Mouse (Mus musculus): ENCODE measurements around the gene Irs3.
A peak's percentile ranks its signal among the peaks of the same experiment; 100 is the strongest.

Irs3 gene

DNA sequence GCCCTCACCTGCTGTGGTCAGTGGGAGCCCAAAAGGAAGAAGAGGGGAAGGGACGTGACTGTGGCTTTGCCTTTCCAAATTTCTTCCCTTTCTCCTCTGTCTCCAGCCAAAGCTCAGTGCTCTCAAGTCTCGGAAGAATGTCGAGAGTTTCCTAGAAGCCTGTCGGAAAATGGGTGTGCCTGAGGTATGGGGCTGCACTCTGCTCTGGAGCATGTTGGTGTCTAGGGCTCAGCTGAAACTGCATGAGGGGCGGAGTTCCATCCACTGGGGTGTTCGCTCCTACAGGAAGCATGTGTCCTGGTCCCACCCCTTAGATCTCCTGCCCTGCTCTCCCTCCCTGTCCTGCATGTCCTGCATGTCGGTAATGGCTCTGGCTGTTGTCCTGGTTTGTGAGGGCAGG lies 6.0 kb downstream of the Irs3 start:
- H3K4me1 ChIP-seq (replicated peaks; ENCODE audit: low read depth, low read length): peaks cover 99% of the 10 kb centered on the region
- H3K27me3 ChIP-seq (ENCODE audit: insufficient read depth, low read length): peaks cover 12% of the 10 kb centered on the region
- no peaks in the 10 kb centered on the region for H3K9me3 ChIP-seq (ENCODE audit: low read length)
- H3K36me3 ChIP-seq (ENCODE audit: insufficient read depth, low read length): peaks cover 84% of the 10 kb centered on the region
- H3K4me3 ChIP-seq (replicated peaks; ENCODE audit: low read length): peak overlapping the region; percentile 52
- TF ChIP-seq NANOG (IDR thresholded peaks at IDR 0.05; ENCODE audit: borderline replicate concordance, low read length) (no peak), POU5F1 (IDR thresholded peaks at IDR 0.05; ENCODE audit: borderline replicate concordance, low read length) (no peak)

DNA sequence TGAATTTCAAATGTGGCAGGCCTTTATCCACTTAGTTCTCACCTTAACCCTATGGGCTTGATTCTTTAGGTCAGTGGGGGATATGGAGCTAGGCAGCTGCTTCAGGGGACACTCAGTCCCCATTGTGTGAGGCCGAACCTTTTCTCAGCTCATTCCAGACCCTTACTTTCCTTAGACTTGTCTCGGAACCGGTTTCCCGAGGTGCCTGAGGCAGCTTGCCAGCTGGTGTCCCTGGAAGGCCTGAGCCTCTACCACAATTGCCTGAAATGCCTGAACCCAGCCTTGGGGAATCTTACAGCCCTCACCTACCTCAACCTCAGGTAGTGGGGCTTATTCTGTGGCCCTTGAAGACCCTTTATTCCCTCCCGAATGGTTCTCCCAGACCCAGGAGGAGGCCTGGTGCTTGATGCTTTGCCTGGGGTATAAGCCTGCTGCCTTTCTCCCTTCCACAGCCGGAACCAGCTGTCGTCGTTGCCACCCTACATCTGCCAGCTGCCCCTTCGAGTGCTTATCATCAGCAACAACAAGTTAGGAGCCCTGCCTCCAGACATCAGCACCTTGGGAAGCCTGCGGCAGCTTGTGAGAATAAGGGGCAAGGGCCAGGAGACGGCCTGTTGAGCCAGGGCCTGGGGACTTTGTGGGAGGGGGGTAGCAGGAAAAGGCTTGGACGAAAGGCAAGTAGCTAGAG lies 12.0 kb downstream of the Irs3 start:
- Histone ChIP-seq H3K4me3 (replicated peaks; ENCODE audit: low read length) (peak overlapping the region; percentile 99), H3K27me3 (ENCODE audit: insufficient read depth, low read length) (no peaks in the 10 kb centered on the region), H3K9me3 (ENCODE audit: low read length) (no peaks in the 10 kb centered on the region), H3K4me1 (replicated peaks; ENCODE audit: low read depth, low read length) (peaks cover 91% of the 10 kb centered on the region), H3K36me3 (ENCODE audit: insufficient read depth, low read length) (peaks cover 70% of the 10 kb centered on the region)
- TF ChIP-seq NANOG (IDR thresholded peaks at IDR 0.05; ENCODE audit: borderline replicate concordance, low read length) (no peak), POU5F1 (IDR thresholded peaks at IDR 0.05; ENCODE audit: borderline replicate concordance, low read length) (no peak), CTCF (conservative IDR thresholded peaks at IDR 0.05; ENCODE audit: low read length) (no peak)

DNA sequence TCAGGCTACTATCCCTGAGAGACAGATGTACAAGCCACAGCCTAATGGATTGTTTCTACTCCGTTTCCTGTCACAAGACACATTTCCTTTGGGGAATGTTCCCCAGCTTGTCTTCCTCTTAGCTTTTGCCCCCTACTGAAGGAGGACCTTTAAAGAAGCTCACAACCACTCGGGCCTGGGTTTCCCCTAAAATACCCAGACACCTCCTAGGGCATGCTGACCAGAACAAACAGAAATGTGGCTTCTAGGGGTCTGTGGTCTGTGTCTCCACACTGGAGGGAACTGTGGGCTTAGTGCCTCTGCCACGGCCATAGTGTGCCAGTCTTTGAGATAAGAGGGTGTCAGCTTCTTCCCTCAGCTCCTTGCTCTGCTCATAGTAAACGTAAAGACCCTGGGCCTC lies 13.9 kb downstream of the Irs3 start:
- Histone ChIP-seq H3K9me3 (ENCODE audit: low read length) (no peaks in the 10 kb centered on the region), H3K36me3 (ENCODE audit: insufficient read depth, low read length) (peaks cover 51% of the 10 kb centered on the region), H3K4me1 (replicated peaks; ENCODE audit: low read depth, low read length) (peaks cover 86% of the 10 kb centered on the region), H3K4me3 (replicated peaks; ENCODE audit: low read length) (peak overlapping the region; percentile 99), H3K27me3 (ENCODE audit: insufficient read depth, low read length) (no peaks in the 10 kb centered on the region)
- TF ChIP-seq CTCF (conservative IDR thresholded peaks at IDR 0.05; ENCODE audit: low read length) (no peak), POU5F1 (IDR thresholded peaks at IDR 0.05; ENCODE audit: borderline replicate concordance, low read length) (no peak), NANOG (IDR thresholded peaks at IDR 0.05; ENCODE audit: borderline replicate concordance, low read length) (no peak)

DNA sequence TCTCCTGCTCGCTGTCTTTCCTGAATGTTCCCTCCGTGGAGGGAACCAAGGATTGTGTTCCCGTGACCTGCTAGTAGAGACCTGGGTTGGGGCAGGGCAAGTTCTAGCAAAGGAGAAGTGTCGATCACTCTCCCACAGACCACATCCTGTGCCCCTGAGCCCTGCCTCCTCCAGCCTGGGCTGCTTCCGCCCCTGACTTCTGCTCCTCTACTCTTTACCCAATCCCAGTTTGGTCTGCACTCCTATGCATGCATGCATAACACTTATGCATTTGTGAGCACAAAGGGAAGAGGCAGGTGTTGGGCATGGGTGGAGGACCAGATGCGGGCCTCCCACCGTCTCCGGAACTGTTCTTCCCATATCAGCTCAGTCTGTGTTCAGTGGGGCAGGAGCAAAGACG lies 14.3 kb downstream of the Irs3 start:
- H3K4me1 ChIP-seq (replicated peaks; ENCODE audit: low read depth, low read length): peaks cover 85% of the 10 kb centered on the region
- H3K36me3 ChIP-seq (ENCODE audit: insufficient read depth, low read length): peaks cover 47% of the 10 kb centered on the region
- TF ChIP-seq POU5F1 (IDR thresholded peaks at IDR 0.05; ENCODE audit: borderline replicate concordance, low read length): peak; percentile 77; the same call in 1 of the 2 replicates
- no peak for TF ChIP-seq NANOG (IDR thresholded peaks at IDR 0.05; ENCODE audit: borderline replicate concordance, low read length)
- peak overlapping the region; percentile 99 for H3K4me3 ChIP-seq (replicated peaks; ENCODE audit: low read length)
- no peaks in the 10 kb centered on the region for H3K9me3 ChIP-seq (ENCODE audit: low read length)
- no peaks in the 10 kb centered on the region for H3K27me3 ChIP-seq (ENCODE audit: insufficient read depth, low read length)

DNA sequence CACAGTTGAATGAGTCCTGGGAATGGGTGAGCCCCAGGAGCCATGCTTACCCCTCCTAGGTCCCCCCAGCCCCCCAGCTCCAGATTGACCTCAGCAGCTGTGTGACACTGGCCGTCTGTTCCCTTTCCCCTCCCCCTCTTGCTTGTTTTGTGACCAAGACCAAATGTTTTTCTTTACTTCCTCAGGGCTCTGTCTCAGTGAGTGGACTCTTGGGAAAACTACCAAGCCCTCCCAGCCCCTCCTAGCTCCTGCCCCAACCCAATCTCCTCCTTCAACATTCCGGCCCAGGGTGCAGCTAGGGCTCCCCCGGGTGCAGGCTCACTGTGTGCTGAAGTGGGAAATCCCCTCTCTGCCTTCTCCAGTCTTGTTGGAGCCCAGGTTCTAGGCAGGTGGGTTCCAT lies 14.9 kb downstream of the Irs3 start:
- H3K4me1 ChIP-seq (replicated peaks; ENCODE audit: low read depth, low read length): peaks cover 85% of the 10 kb centered on the region
- no peak for TF ChIP-seq CTCF (conservative IDR thresholded peaks at IDR 0.05; ENCODE audit: low read length)
- no peak for TF ChIP-seq POU5F1 (IDR thresholded peaks at IDR 0.05; ENCODE audit: borderline replicate concordance, low read length)
- no peak for TF ChIP-seq NANOG (IDR thresholded peaks at IDR 0.05; ENCODE audit: borderline replicate concordance, low read length)
- H3K36me3 ChIP-seq (ENCODE audit: insufficient read depth, low read length): peaks cover 41% of the 10 kb centered on the region
- H3K27me3 ChIP-seq (ENCODE audit: insufficient read depth, low read length): no peaks in the 10 kb centered on the region
- H3K4me3 ChIP-seq (replicated peaks; ENCODE audit: low read length): peak overlapping the region; percentile 99
- H3K9me3 ChIP-seq (ENCODE audit: low read length): no peaks in the 10 kb centered on the region

DNA sequence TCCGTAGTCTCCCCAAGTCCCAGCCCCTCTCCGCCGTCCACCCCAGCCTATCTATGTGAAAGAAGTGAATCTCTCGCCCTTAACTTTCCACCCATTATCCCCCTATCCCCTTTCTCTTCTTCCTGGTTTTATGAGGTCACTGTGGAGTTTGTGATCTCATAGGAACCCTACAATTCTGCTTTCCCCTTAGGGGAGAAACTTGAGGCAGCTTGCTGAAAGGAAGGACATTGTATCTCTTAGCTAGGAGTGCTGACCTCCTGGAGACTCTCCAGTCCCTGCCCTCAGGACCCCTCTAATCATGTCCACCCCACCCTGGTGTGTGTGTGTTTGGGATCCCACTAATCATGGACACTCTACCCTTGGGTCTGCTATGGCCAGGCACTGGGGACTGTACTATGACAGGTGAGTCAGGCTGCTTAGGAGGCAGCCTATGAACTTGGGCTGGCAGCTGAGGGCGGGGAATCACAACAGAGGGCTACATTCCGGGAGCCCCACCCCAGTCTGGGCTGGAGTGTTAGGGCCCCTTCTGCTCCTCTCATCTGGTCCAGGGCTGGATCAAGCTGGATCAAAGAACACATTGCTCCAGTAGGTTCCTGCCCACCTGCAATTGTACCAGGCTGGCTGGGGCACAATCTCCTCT lies 15.5 kb downstream of the Irs3 start:
- TF ChIP-seq POU5F1 (IDR thresholded peaks at IDR 0.05; ENCODE audit: borderline replicate concordance, low read length): no peak
- TF ChIP-seq CTCF (conservative IDR thresholded peaks at IDR 0.05; ENCODE audit: low read length): no peak
- TF ChIP-seq NANOG (IDR thresholded peaks at IDR 0.05; ENCODE audit: borderline replicate concordance, low read length): no peak
- H3K4me1 ChIP-seq (replicated peaks; ENCODE audit: low read depth, low read length): peaks cover 85% of the 10 kb centered on the region
- no peaks in the 10 kb centered on the region for H3K9me3 ChIP-seq (ENCODE audit: low read length)
- H3K36me3 ChIP-seq (ENCODE audit: insufficient read depth, low read length): peaks cover 35% of the 10 kb centered on the region
- no peaks in the 10 kb centered on the region for H3K27me3 ChIP-seq (ENCODE audit: insufficient read depth, low read length)
- H3K4me3 ChIP-seq (replicated peaks; ENCODE audit: low read length): peak overlapping the region; percentile 99

DNA sequence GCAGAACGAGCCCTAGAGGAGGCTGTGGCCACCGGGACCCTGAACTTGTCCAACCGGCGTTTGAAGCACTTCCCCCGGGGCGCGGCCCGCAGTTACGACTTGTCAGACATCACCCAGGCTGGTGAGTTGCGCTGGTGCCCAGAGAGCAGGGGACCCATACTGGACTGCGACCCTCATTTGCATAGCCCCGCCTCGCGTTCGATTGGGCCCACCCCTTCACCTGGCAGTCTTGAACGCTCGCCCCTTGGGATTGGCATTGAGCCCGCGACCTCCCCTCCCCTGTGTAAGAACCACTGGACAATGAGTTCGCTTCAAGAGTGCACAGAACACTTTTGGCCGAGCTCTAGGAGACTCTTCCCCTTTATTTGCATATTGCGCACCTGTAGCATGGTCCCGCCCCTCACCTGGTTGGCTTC lies 16.2 kb downstream of the Irs3 start:
- peak overlapping the region; percentile 99 for H3K4me3 ChIP-seq (replicated peaks; ENCODE audit: low read length)
- no peaks in the 10 kb centered on the region for H3K9me3 ChIP-seq (ENCODE audit: low read length)
- H3K36me3 ChIP-seq (ENCODE audit: insufficient read depth, low read length): peaks cover 28% of the 10 kb centered on the region
- H3K27me3 ChIP-seq (ENCODE audit: insufficient read depth, low read length): no peaks in the 10 kb centered on the region
- no peak for TF ChIP-seq NANOG (IDR thresholded peaks at IDR 0.05; ENCODE audit: borderline replicate concordance, low read length)
- TF ChIP-seq POU5F1 (IDR thresholded peaks at IDR 0.05; ENCODE audit: borderline replicate concordance, low read length): no peak
- no peak for TF ChIP-seq CTCF (conservative IDR thresholded peaks at IDR 0.05; ENCODE audit: low read length)
- peaks cover 85% of the 10 kb centered on the region for H3K4me1 ChIP-seq (replicated peaks; ENCODE audit: low read depth, low read length)

DNA sequence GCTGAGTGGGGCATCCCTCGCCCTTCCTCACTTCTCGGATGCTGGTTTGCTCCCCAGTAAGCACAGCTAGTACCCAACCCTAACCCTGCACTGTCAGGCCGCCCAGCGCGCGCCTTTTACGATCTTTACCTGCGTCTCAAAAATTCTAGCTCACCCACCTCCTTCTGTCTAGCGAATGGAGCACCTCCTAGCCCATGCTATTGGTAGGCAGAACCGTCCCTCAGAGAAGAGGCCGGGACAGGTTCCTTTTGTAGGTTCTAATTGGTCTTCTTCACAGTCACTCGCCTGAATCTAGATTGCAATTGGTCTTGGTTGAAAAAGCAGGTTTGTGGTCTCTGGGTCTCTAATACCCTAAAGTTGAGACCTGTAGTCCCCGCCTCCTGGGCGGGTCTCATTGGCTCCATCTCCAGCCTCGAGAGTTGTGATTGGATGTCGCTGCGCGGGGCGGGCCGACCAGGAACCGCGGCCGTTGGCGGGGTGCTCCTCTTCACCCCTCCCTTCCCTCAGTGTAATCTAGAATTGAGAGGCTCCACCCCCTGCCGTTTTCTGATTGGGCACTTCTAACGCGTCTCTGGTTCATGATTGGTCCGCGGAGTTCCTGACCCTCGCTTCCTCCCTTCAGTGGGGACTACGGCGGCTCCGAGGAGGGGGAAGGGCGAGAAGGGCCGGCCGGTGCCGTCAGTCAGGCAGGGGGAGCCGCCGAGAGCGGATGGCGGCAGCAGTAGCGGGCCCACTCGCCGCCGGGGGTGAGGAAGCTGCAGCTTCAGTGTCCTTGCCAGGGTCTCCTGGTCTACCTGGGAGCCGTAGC lies 16.8 kb downstream of the Irs3 start, which contains the start of the genes Fbxo24, Lrch4 and Gm20605:
Fbxo24 (minus strand) TSS at position 505 of the 808 bp plus-strand sequence.
Lrch4 (plus strand) TSS at position 624 of the 808 bp plus-strand sequence.
Gm20605 (plus strand) TSS at position 678 of the 808 bp plus-strand sequence.
- Histone ChIP-seq H3K9me3 (ENCODE audit: low read length) (no peaks in the 10 kb centered on the region), H3K4me3 (replicated peaks; ENCODE audit: low read length) (peak within 1 kb of the TSS; percentile 99), H3K27me3 (ENCODE audit: insufficient read depth, low read length) (no peaks in the 10 kb centered on the region), H3K36me3 (ENCODE audit: insufficient read depth, low read length) (peaks cover 22% of the 10 kb centered on the region), H3K4me1 (replicated peaks; ENCODE audit: low read depth, low read length) (peaks cover 81% of the 10 kb centered on the region)
- TF ChIP-seq POU5F1 (IDR thresholded peaks at IDR 0.05; ENCODE audit: borderline replicate concordance, low read length) (no peak), CTCF (conservative IDR thresholded peaks at IDR 0.05; ENCODE audit: low read length) (no peak), NANOG (IDR thresholded peaks at IDR 0.05; ENCODE audit: borderline replicate concordance, low read length) (no peak)

Data from E14TG2a.4 (cell line).